Mouse (Mus musculus): ENCODE measurements around the gene Tssk1. TPM values are rescaled to one million over a fixed set of nuclear protein-coding genes. Genes with fewer than 3 reads are reported as not detected.

The Tssk1 gene
- polyA plus RNA-seq, 1 experiment from 2014 or later, result not detected

DNA sequence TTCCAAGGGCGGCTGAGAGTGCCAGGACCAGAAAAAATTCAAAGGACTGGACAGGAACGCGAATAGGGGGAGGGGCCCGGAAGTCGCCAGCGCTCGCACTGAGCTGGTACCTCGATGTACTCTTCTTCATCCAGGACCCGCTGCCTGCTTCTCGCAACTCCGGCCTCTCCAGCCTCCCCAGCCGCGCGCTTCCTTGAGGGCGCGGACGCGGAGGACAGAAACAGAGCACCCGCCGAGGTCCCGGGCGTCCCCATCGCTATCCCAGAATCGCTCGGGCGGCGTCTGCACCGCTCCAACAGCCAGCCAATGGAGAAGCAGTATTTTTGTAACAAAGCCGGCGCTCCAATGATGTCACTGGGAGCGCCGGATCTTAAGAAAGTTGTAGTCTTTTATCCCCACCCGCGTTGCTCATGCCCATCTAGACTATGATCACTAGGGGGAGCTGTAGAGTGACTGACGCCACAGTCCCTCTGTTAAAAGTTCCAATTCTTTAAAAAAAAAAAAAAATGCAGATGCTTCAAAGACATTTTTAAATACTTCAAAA lies 17.1 kb downstream of the Tssk1 start, which contains the start of gene Ess2:
Gene Ess2 (minus strand): TSS at position 297 of the 544 bp plus-strand sequence.
- peak within 1 kb of the TSS; percentile 94 for H3K4me3 ChIP-seq (replicated peaks)
- H3K27me3 ChIP-seq, result peaks cover 46% of the 10 kb centered on the region
- peak within 1 kb of the TSS; percentile 63; the same call in 1 of the 2 replicates for H3K27ac ChIP-seq
- no peaks in the 10 kb centered on the region for H3K9me3 ChIP-seq (replicated peaks)
- peaks cover 33% of the 10 kb centered on the region for H3K36me3 ChIP-seq
- WGBS, result under 1% methylated on average over 35 of the region's 35 CpGs
- peak; percentile 90 for ATAC-seq (replicated peaks; ENCODE audit: low FRiP score)
- peak within 1 kb of the TSS; percentile 91 for H3K4me2 ChIP-seq
- H3K9ac ChIP-seq, result peak within 1 kb of the TSS; percentile 73
- peaks cover 23% of the 10 kb centered on the region for H3K4me1 ChIP-seq

DNA sequence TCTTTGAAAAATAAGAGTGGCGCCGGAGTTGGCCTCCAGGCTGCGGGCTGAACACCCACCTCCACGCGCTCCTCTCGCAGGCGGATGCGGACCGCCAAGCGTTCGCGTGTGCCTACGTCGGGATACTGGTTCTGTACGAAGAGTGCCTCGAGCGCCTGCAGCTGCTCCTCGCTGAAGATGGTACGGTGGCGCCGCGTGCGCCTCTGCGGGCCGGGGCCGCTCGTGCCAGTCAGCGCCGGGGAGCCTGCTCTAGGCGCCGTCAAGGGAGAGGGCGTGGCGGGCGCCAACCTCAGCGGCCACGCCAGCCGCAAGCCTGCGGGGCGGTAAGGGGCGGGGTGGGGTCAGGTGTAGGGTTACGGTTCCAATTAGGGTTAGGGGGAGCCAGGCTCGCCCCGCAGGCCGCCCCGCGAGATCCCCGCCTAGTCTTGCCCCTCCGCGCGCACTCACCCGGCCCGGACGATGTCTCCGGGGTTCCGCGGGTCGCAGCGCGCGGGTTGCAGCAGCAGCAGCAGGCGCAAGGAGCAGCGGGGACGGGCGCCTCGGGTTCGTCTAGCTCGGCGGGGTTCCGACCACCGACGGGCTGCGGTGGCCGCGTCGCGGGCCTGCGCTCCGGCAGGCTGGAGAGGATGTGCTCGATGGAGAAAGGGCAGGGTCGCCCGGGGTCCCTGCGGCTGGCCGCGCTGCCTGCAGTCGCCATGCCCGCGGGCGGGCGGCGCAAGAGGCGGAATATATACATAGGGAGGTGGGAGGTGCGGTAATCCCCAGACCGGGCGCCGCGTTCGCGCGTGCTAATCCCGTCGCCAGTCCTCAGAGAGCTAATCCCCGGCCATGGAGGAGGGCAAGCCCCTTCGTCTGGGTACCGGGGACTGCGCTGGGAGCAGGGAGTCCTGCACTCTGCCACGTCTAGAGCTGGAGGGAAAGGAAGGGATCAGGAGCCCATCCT lies 20.6 kb downstream of the Tssk1 start, which contains the start of gene Gsc2:
Gene Gsc2 (minus strand): TSS at position 753 of the 943 bp plus-strand sequence.
- Histone ChIP-seq H3K4me3 (replicated peaks) (peak within 1 kb of the TSS; percentile 44), H3K4me2 (peak within 1 kb of the TSS; percentile 63), H3K27ac (no peak within 1 kb of the TSS), H3K9ac (peak within 1 kb of the TSS; percentile 11), H3K4me1 (peaks cover 23% of the 10 kb centered on the region), H3K9me3 (replicated peaks) (0 out of 2 replicates have a peak, but pooled peaks cover 3% of the 10 kb centered on the region), H3K27me3 (peaks cover 79% of the 10 kb centered on the region), H3K36me3 (no peaks in the 10 kb centered on the region)
- WGBS, result under 1% methylated on average over 105 of the region's 106 CpGs
- no peak for ATAC-seq (replicated peaks; ENCODE audit: low FRiP score)

DNA sequence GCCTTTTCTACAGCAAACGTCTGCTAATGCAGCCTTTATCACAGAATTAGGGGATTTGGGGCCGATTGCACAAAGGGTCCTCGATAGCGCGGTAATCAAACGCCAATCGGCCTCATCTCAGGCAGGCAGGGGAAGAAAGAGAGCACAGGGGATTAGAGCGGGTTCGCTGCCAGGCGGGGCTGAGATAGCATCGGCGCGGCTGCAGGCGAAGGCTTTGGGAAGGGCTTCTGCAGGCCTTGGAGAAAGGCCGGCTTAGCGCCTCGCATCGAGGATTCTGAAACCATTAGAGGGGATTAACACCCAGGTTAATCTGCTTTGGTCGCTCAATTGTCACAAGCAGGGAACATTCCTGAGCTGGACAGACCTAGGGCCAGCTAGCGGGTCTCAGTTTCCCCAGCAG lies 26.6 kb downstream of the Tssk1 start:
- Histone ChIP-seq H3K36me3 (peaks cover 11% of the 10 kb centered on the region), H3K4me1 (peaks cover 24% of the 10 kb centered on the region), H3K27ac (no peak overlapping the region), H3K4me3 (replicated peaks) (peak overlapping the region; percentile 62; the same call in 1 of the 2 replicates), H3K9ac (peak overlapping the region; percentile 86; the same call in 1 of the 2 replicates), H3K9me3 (replicated peaks) (0 out of 2 replicates have a peak, but pooled peaks cover 3% of the 10 kb centered on the region), H3K4me2 (peak overlapping the region; percentile 83), H3K27me3 (peaks cover 55% of the 10 kb centered on the region)
- ATAC-seq (replicated peaks; ENCODE audit: low FRiP score), result no peak
- WGBS, result 17% methylated on average over 20 of the region's 20 CpGs

DNA sequence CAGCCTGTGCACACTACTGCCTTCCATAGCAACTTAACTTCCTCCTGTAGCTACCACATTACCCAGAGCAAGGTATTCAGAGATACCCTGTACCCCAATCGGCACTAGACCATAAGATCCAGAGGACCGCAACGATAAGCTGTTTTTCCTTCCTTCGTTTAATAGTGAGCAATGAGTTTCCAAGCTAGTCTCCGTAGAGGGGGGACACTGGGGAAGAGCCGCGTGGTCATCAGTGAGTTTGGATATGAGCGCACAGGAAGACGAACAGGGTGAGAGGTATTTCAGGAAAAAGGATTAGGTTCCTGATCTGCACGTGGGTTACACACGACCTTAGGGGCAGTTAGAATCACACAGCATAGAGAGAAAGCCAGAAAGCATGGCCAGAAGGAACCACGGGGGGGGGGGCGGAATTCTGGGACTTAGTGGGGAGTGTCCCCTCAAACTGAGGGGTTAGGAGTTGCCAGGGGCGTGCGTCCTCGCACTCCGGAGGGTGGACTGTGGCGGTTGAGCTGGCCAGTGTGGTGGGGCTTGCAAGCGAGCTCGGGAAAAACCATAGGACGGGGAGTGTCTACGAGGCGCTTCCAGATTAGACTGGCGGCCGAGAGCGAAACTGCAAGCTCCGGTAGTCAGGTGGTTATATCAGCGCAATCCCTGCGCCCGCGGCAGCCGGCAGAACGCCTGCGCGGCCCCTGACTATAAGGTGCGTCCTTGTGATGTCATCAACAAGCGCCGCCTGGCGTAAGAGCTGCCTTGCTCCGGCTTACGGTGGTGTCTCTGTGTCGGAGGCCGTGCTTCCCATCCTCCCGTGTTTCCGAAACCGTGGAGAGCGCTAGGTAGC lies 27.5 kb downstream of the Tssk1 start:
- Histone ChIP-seq H3K4me2 (peak overlapping the region; percentile 83), H3K9me3 (replicated peaks) (0 out of 2 replicates have a peak, but pooled peaks cover 3% of the 10 kb centered on the region), H3K4me1 (peaks cover 26% of the 10 kb centered on the region), H3K36me3 (peaks cover 21% of the 10 kb centered on the region), H3K9ac (peak overlapping the region; percentile 86), H3K27ac (peak overlapping the region; percentile 88), H3K27me3 (peaks cover 45% of the 10 kb centered on the region), H3K4me3 (replicated peaks) (peak overlapping the region; percentile 62)
- 2% methylated on average over 47 of the region's 47 CpGs for WGBS
- peak; percentile 90 for ATAC-seq (replicated peaks; ENCODE audit: low FRiP score)

DNA sequence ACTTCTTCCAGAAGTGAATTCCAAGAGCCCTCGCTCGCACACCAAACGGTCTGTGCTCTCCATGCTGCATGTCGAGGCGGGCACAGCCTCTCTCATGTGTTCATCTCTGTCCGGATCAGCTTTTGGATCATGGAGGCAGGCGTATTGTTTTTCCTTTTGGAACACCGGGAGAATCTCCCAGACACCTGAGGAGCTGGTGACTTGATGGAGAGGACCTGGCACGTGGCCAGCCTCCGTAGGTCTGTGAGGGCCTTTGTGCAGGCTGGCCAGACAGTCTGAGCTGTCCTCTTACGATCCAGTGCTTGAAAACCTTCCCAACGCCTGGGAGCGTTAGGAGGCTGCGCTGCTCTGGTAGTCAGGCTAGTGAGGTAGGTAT lies 28.1 kb downstream of the Tssk1 start:
- under 1% methylated on average over 14 of the region's 14 CpGs for WGBS
- ATAC-seq (replicated peaks; ENCODE audit: low FRiP score), result peak; percentile 15; the same call in 1 of the 2 replicates

DNA sequence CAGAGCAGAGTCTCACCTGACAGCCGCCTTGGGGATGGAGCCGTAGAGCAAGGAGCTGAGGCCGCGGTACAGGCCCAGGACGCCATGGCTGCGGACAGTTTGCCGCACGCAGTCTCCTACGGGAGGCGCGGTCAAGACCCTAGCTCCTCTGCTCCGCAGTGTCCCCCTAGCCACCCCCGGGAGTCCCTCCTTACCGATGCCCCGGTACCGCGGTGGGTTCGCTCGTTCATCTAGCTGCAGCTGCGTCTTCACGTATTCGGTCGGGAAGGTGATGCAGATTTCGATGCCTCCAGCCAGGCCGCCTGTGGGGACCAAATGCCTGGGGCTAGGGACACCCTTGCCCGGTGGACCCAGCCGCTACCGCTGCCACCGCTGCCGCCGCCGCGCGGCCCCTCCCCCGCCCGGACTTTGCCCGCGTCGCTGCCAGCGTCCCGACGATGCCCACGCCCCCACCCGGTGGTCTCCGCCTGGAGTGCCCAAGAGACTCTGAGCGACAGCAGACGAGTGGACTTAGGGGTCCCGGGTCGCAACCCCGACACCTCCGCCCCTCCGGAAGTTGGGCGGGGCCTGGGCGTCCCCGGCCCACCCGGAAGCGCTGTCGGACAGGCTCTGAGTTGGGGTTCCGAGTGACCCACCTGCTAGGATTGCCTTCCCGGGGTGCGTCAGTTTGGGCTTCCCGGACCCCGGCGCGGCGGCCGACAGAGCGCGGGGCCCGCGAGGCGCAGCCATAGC lies 33.5 kb downstream of the Tssk1 start:
- H3K4me3 ChIP-seq (replicated peaks), result peak overlapping the region; percentile 96
- peak overlapping the region; percentile 99 for H3K4me2 ChIP-seq
- peak overlapping the region; percentile 83 for H3K9ac ChIP-seq
- no peaks in the 10 kb centered on the region for H3K9me3 ChIP-seq (replicated peaks)
- peak; percentile 61 for ATAC-seq (replicated peaks; ENCODE audit: low FRiP score)
- under 1% methylated on average over 72 of the region's 72 CpGs for WGBS
- peaks cover 28% of the 10 kb centered on the region for H3K4me1 ChIP-seq
- no peaks in the 10 kb centered on the region for H3K27me3 ChIP-seq
- peaks cover 21% of the 10 kb centered on the region for H3K36me3 ChIP-seq
- peak overlapping the region; percentile 94 for H3K27ac ChIP-seq

More for the DNA sequence above, 28.1 kb downstream of the Tssk1 start:
- Histone ChIP-seq H3K4me2 (peak overlapping the region; percentile 83), H3K9me3 (replicated peaks) (0 out of 2 replicates have a peak, but pooled peaks cover 3% of the 10 kb centered on the region), H3K4me3 (replicated peaks) (peak overlapping the region; percentile 62), H3K27me3 (peaks cover 39% of the 10 kb centered on the region), H3K36me3 (peaks cover 21% of the 10 kb centered on the region), H3K4me1 (peaks cover 32% of the 10 kb centered on the region), H3K27ac (peak overlapping the region; percentile 88), H3K9ac (peak overlapping the region; percentile 86)

DNA sequence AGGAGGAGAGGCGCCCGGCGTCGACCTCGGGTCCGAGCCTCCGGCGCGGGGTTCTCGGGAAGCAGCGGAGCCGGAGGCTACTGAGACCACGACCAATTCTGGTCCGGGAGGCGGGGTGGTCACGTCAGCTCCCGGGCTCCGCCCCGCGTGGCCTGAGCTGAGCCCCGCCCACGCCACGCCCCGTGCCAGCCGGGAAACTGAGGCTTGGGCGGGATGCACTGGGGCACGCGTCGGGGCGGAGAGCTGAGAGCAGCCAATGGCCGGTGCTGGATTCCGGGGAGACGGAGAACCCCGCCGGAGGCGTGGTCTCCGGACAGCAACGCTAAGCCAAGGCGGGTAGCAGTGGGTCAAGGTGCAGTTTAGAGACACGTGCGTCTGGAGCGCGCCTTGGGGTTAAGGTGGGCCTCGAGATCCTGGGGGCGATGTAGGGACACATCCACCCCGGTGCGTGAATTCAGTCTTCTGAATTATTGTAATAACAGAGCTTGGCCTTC lies 34.1 kb downstream of the Tssk1 start, which contains the start of gene Slc25a1:
Gene Slc25a1 (minus strand): TSS at position 133 of the 494 bp plus-strand sequence.
- H3K36me3 ChIP-seq, result peaks cover 21% of the 10 kb centered on the region
- no peaks in the 10 kb centered on the region for H3K9me3 ChIP-seq (replicated peaks)
- no peaks in the 10 kb centered on the region for H3K27me3 ChIP-seq
- peaks cover 21% of the 10 kb centered on the region for H3K4me1 ChIP-seq
- peak within 1 kb of the TSS; percentile 99 for H3K4me2 ChIP-seq
- WGBS, result under 1% methylated on average over 47 of the region's 47 CpGs
- H3K4me3 ChIP-seq (replicated peaks), result peak within 1 kb of the TSS; percentile 96
- H3K27ac ChIP-seq, result peak within 1 kb of the TSS; percentile 94
- H3K9ac ChIP-seq, result peak within 1 kb of the TSS; percentile 83
- ATAC-seq (replicated peaks; ENCODE audit: low FRiP score), result peak; percentile 85

DNA sequence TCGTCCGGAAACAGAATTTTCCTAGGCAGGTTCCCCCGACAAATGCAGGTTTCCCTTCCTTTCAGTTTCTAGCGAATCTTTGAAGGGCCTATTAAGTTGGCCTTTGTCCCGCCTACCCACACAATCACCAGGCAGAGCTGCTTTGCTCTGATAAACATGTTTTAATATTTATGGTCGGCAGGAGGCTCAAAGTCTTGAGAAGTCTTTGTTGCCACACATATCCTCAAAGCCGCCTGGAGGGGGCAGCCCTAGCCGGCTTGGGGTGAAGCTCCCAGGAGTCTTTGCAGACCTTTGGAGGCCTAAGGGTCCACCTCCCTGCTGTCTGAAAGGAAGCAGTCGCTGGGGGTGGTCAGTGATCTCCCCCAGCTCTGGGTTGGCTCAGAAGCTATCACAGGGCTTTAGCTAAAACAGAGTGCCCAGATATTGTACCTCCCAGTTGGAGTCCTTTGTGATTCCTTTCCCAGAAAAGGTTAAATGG lies 34.6 kb downstream of the Tssk1 start:
- Histone ChIP-seq H3K9ac (peak overlapping the region; percentile 83), H3K27ac (peak overlapping the region; percentile 94), H3K27me3 (no peaks in the 10 kb centered on the region), H3K4me2 (peak overlapping the region; percentile 99), H3K4me1 (peaks cover 20% of the 10 kb centered on the region), H3K36me3 (peaks cover 21% of the 10 kb centered on the region), H3K4me3 (replicated peaks) (peak overlapping the region; percentile 96), H3K9me3 (replicated peaks) (no peaks in the 10 kb centered on the region)
- under 1% methylated on average over 9 of the region's 9 CpGs for WGBS
- peak; percentile 31 for ATAC-seq (replicated peaks; ENCODE audit: low FRiP score)

DNA sequence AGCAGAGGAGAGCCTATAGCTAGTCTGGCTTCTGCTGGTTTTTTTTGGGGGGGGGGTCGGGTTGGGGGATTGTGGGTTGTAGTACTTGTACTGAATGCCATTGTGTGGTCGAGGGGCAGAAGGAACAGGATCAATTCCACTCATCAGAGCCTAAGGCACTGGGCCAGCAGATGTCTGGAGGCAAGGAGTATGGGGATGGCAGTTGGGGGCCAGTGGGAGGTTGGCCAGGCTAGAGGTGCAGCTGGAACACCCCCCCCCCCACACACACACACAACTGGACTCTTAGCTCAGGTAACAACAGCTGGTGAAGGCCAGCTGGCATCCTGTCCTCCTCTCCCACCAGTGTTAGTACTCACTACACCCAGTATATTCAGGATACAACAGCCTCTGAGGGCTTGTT lies 35.2 kb downstream of the Tssk1 start:
- Histone ChIP-seq H3K9ac (no peak overlapping the region), H3K27ac (peak overlapping the region; percentile 94; the same call in 1 of the 2 replicates), H3K27me3 (no peaks in the 10 kb centered on the region; the same call in 1 of the 2 replicates), H3K9me3 (replicated peaks) (no peaks in the 10 kb centered on the region), H3K36me3 (peaks cover 21% of the 10 kb centered on the region), H3K4me1 (peaks cover 20% of the 10 kb centered on the region), H3K4me2 (no peak overlapping the region), H3K4me3 (replicated peaks) (no peak overlapping the region)
- 15% methylated on average over 2 of the region's 2 CpGs for WGBS
- ATAC-seq (replicated peaks; ENCODE audit: low FRiP score), result no peak

DNA sequence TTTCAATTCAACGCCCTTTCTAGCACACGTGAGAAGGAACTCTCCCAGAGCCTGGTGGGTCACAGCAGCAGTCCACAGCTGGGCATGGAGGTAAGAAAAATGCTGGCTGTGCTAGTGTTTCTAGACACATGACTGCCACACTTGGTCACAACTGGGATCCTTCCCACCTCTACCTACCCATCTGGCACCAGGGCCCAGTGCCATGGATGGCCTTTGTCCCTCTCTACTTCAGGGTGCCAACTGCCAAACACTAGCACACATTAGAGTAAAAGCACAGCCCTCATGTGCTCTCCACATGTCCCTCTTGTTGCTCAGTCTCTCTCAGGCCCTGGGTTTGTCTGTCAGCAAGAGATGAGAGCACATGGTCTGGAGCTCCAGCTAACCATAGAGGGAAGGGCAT lies 35.6 kb downstream of the Tssk1 start:
- ATAC-seq (replicated peaks; ENCODE audit: low FRiP score), result no peak
- Histone ChIP-seq H3K27me3 (no peaks in the 10 kb centered on the region; the same call in 1 of the 2 replicates), H3K9ac (no peak overlapping the region), H3K4me1 (peaks cover 20% of the 10 kb centered on the region), H3K4me2 (no peak overlapping the region), H3K9me3 (replicated peaks) (no peaks in the 10 kb centered on the region), H3K4me3 (replicated peaks) (no peak overlapping the region), H3K36me3 (peaks cover 19% of the 10 kb centered on the region), H3K27ac (no peak overlapping the region)
- 76% methylated on average over 2 of the region's 2 CpGs for WGBS

All from kidney, embryonic 15.5 days (tissue).